Mouse (Mus musculus) CD4-positive, CD25-positive, alpha-beta regulatory T cell, adult 4 months (primary cell): ENCODE data around the gene Gm9970. TPM values are rescaled to one million over a fixed set of nuclear protein-coding genes. Genes with fewer than 3 reads are reported as not detected.
"Not testable (repeated sequence)": the region's sequence is repeated elsewhere in the genome, so short reads cannot be mapped to it uniquely, and the experiment has no call there.

Experiments used
- ATAC-seq: one replicate; pipeline ENCODE4 v1.8.0; 2017
- polyA plus RNA-seq, 2 experiments: library from polyadenylated mRNA; unstranded; fragments of 100-300 nt; shearing (Covaris generic); gene quantifications; one replicate each; pipeline ENCODE4 v1.2.1; 2017

Gm9970 gene
- polyA plus RNA-seq, 2 experiments from 2014 or later: not detected

DNA sequence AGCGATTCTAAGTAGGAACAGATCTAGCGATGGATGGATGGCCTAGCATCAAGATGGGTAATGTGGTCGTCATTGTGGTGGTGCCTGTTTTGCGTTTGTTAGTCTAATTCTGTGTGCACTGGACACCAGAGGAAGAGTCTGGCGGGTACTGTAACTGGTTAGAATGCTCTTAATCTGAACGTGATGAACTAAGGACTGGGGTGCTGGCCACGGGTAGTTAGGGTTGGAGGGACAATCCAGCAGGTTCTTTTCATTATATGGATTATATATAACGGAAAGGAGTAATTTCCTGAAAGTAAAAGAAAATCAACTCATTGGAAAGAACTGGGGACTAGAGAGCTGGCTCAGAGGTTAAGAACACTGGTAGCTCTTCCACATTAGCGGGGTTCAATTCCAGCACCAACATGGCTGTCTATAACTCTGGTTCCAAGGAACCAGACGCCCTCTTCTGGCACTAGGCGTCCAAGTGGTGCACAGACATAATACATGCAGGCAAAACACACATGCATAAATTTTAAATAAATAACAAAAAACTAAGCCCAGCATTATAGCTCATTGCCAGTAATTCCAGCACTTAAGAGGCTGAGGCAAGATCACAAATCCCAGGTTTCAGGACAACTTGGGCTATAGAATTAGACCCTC lies 19.6 kb downstream of the Gm9970 start:
- ATAC-seq: no peak

DNA sequence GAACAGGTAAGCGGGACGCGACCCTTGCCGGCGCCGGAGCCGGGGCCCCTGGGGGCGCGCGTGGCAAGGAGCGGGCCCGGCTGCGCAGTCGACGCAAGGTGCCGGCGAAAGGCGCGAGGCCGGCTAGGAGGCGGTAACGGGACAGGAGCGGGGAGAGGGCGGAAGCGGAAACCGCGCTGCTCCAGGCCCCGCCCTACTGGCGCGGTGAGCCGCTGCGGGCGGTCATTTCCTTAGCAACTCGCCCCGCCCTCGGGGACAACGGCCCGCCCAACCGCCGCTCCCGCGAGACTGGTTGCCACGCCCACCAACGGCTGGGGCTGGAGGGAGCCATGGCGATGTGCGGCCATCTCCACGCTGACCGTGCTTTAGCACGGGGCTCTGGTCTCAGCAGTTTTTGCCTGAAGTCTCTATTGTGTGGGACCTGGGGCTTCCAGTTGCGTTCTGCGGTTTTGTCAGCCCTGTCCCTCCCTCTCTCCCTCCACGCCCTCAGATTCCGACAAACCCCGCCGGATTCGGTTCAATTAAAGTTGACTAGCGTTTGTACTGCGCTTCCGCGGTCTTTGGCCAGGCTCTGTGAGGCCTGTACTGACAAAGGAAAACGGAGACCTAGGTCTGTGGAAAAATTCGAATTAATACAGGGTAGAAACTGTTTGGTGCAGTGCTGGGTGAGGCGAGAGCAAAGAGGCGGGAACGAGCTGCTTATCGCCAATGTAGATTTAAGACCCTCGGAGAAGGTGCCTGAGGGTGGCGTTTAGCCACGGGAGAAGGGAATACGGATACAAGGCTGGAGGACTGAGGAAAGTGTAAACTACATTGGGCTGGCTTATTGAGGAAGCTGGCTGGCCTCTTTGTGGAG lies 20.4 kb downstream of the Gm9970 start, which contains the start of gene Ppm1g:
Gene Ppm1g, minus strand, starts transcription at position 240 of the 856 bp plus-strand sequence.
- ATAC-seq: peak; percentile 93

DNA sequence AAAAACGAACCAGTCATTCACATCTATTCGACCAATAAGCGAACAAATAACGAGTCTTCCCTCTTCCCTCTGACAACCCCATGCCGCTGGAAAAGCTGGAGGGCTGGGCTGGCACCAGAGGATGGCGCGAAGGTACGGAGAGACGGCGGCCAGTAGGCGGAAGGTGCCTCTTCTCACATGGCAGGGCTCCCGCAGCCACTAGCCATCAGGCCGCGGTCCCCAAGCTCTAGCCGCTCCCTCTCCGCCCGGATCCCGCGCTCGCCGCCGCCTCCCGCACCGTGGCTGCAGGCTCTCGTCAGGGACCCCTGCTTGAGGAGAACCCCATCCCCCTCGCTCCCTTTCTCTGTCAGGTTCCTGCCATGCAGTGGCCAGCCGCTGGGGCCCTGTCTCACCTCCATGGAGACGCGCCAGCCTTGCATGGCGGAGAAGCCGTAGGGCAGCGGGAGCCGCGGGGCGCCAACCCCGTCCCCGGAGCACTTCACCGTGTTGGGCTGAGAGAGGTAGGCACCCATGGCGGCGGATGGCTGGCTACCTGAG lies 21.1 kb downstream of the Gm9970 start:
- ATAC-seq: peak; percentile 31

DNA sequence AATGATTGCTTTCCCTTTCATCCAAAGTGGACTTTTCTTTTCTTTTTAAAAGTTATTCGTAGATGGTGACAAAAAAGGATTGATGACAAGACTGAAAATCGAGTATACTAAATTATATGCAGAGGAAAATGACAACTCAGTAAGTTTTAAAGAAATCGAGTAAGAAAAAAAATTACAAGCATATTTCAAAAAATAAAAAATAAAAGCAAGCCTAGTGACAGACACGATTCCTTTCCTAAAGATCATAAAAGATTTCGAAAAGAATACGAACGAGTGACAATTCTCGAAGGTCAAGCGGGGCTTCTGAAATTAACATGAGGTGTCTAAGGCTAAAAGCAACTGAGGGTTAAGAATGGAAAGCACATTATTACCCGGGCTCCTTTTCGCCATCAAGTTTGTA lies 21.6 kb downstream of the Gm9970 start:
- ATAC-seq: no peak

DNA sequence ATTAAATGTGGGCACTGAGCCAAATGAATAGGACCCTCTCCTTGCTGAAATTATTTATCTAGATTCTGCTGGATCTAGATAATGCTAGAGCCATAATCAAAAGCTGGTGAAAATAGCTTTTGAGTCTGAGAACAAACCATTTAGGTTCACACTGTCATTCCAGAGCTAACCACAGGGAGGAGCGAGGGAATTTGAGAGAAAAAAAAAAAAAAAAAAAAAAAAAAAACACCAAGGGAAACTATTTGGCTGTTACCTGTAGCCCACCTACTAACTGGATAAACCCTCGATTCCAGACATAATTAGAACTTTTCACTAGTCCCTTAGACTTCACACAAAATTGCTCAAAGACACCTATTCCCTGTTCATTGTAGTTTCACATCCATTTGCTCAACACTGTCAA lies 22.0 kb downstream of the Gm9970 start:
- no peak for ATAC-seq

DNA sequence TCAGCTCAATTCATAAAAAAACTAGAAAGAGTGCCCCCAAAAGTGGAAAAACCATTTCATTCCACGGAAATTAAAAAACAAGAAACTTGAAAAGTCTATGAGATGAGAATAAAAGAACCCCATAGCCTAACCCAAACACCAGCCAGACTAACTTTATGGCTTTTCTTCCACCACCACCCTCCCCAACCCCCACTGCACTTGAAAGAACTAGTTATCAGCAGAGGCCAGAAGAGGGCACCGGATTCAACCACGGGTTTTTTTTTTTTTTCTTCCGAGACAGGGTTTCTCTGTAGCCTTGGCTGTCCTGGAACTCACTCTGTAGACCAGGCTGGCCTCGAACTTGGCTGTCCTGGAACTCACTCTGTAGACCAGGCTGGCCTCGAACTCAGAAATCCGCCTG lies 22.7 kb downstream of the Gm9970 start:
- no peak for ATAC-seq

DNA sequence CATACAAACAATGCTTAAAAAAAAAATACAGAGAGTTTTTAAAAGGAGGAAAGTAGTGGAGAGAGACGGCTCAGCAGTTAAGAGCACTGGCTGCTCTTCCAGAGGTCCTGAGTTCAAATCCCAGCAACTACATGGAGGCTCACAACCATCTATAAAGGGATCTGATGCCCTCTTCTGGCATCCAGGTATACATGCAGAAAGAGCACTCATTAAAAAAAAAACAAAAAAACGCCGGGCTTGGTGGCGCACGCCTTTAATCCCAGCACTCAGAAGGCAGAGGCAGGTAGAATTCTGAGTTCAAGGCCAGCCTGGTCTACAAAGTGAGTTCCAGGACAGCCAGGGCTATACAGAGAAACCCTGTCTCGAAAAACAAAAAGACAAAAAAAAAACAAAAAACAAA lies 24.5 kb downstream of the Gm9970 start:
- not testable (repeated sequence) for ATAC-seq

DNA sequence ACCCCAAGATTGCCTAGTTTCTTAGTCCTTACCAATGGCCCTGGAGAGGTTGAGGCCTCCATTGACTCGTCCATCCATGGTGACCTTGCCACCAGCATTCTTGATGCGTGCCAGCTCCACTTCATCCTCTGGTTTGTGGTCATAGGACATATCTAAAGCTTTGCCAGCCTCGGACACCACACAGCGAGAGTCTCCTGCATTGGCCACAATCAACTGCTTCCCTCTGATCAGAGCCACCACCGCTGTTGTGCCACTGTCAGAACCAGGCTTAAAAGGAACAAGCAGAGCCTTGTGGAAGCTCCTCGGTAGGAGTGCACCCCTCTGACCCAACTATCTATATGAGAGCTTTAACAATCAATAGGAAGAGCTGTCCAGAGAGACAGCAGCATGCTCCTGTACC lies 36.6 kb downstream of the Gm9970 start:
- ATAC-seq: no peak

DNA sequence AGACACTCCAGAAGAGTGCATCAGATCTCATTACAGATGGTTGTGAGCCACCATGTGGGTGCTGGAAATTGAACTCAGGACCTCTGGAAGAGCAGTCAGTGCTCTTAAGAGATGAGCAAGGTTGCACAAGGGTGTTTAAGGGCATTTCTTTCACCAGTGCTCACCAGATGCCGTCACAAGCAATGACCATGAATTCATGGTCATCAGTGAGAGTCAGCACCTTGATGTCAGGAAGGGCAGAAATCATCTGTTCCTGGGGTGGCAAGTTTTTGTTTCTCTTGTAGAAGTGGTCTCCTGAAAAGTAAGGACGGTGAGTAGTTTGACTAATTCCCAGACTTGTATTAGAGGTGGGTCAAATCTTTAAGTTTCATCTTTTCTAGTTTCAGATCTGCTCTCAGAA lies 37.2 kb downstream of the Gm9970 start:
- ATAC-seq: no peak

DNA sequence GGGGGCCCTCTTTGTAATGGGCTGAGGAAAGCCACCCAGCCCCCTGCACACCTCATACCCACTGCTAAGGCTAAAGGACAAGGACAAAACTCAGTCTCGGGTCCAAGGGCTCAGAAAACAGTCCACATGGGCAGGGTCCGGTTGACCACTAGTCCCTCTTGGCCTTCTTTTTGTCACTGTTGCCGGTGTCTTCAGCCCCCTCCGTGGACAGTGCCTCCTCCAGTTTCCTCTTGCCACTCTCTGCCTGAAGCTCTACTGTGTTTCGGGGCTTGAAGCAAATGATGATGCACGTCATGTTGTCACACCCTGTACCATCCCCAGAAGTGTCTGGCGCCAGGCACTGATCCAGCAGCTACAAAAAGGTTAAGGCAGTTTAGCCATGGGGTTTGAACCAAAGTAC lies 38.1 kb downstream of the Gm9970 start:
- no peak for ATAC-seq

DNA sequence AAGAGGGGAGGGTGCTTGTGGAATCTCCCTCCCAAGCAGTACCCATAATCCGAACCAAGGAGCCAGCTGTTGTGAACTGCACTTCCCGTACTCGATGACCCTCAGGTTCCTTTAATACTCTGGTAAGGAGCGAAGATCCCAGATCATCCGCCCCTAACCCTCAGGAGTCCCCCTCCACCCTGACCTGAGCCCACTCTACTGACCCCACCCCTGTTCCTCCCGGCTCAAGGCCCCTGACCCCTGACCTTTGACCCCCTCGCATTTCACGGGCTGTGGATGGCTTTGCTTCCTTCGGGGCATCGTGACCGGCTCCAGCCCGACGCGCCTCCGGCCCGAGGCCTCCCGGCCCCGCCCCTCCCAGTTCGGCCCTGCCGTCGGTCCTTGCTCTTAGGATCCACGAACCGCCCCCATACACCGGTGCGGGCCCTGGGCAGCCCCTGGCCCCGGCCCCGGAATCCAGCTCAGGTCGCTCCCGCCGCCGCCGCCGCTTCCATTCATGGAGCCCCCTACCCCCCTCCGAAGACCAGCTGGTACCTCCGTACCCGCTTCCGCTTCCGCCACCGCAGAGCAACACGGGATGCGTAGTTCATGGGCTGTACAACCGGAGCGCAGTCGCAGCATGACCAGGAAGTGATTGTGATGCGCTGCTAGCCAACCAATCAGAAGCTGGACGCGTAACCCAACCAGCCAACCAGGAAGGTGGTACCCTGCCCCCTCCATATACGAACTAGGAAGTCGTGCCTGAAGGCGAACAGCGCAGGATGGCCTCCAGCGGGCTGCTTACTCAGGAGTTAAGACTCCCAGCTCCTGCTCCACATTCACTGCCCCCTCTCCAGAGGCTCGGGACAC lies 39.1 kb downstream of the Gm9970 start, which contains the start of gene Zfp513:
Gene Zfp513, minus strand, starts transcription at position 562 of the 849 bp plus-strand sequence.
- peak; percentile 98 for ATAC-seq

DNA sequence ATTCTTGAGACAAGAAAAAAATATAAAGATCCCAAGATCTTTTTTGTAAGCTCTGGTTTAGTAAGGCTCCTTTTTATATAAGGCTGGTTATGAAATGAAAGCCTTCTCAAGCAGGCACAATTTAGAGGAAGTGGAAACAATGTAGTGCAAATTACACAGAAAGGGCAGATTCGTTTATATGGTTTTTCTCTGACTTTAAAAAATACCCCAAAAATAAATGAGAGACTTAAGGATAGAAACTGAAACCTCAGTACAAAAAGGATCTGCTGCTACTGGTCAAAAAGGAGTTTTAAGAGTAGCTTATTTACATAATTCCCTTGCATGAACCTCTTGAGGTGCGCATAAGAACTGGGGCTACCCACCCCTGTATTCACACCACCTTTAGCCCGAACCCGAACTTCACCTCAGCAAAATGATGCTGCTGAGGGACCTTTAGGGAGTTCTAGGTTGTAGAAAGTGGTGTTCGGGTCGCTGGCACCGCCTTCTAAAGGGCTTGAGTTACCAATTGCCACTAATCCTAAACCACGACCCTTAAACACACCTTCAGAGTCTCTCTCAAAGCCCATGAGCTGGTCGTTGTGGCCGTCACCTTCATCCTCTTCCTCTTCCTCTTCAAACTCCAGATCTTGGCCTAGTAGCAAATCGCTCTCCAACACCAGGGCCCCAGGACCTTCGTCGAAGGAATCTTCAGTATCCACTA lies 39.8 kb downstream of the Gm9970 start:
- no peak for ATAC-seq

DNA sequence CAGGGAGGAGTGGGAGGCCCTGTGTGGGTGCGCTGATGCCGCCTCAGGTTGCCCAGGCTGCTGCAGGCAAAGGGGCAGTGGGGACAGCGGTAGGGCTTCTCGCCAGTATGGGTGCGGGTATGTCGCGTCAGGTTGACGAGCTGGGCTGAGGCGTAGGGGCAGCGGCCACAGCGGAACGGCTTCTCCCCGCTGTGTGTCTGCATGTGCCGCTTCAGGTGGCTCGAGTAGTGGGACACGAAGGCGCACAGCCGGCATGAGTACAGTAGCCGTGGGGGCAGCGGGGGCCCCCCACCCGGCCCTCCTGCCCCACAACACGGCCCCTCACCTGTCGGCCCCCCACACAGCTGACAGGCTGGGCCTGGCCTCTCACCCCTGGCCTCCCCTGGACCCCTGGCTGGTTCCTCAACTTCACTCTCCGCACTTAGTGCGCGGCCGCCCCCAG lies 40.7 kb downstream of the Gm9970 start:
- ATAC-seq: no peak

DNA sequence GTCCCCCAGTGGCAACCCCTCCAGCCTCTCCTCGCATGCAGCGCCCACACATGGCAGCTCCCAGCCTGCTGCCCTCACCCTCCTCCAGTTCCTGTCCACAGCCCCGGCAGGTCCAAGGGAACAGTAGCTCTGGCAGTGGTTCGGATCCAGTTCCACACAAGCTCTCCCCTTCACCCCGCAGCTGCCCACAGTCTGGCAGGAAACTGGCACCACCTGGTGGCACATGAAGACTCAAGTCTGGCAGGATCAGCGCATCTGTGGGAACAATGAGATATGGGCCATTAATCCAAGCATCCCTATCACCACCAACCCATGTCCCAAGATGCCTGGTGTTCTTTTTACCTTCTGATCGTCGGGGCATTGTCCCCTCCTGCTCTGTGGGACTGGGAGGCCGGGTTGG lies 41.1 kb downstream of the Gm9970 start:
- no peak for ATAC-seq

DNA sequence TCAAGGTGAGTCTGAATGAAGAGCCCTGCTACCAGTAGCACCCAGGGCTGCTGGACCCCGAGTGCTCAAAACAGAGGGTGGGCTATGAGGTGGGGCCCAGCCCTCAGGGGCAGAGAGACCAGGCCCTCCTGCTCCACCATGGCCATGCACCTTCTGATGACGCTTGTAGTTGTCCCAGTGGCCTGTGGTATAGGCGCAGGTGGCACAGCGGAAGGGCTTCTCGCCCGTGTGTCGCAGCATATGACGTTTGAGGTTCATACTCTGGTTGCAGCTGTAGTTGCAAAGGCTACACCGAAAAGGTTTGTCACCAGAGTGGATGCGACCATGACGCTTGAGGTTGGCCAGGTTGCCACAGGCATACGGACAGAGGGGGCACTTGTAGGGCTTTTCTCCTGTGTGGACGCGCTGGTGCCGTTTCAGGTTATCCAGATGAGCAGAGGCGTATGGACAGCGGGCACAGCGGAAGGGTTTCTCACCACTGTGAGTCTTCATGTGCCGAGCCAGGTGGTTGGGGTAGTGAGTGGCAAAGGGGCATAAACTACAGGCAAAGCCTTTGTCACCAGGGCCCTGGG lies 41.6 kb downstream of the Gm9970 start:
- no peak for ATAC-seq

DNA sequence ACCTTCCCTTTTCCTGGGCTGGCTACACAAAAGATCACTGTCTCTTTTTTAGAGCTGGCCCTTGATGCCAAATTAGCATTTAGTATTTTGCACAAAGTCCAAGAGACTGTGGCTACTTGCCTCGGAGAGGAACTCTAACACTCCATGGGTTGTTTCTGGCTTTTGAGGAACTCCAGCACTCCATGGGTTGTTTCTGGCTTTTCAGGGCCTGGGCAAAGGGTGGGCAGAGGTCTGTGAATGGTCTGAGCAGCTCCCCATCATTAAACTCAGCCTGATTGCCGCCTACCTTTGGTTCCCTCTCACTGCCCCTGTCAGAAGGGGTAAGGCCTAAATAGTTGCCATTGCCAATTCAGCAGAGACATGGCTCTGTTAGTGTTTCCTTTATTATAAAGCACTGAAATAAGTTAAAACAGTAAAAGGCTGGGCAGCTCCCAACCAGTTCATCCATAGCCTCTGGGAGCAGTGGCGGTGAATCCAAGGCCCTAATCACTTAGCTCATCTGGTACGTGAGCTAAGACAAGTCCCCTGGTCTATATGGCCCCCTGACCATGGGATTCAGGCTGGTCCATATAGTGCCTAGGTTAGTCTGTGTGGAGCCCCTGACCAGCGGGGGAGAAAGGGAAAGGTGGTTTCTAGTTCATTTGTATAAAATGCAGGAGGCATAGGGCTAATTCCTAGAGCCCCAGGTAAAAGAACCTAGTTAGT lies 42.3 kb downstream of the Gm9970 start:
- no peak for ATAC-seq

DNA sequence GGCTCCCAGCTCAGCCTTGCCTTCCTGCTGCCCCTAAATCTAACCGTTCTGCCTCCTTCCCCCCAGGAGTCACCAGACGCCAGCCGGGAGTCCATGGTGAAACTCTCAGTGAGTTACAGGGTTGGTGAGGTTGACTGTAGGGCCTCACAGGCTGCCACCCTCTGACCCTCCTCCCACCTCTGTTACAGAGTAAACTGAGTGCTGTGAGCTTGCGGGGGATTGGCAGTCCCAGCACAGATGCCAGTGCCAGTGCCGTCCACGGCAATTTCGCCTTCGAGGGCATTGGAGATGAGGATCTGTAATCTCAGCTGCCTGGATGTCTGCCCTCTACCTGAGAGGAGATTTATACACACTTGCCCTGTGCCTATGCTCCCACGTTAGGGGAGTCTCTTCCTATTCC lies 42.9 kb downstream of the Gm9970 start:
- no peak for ATAC-seq

DNA sequence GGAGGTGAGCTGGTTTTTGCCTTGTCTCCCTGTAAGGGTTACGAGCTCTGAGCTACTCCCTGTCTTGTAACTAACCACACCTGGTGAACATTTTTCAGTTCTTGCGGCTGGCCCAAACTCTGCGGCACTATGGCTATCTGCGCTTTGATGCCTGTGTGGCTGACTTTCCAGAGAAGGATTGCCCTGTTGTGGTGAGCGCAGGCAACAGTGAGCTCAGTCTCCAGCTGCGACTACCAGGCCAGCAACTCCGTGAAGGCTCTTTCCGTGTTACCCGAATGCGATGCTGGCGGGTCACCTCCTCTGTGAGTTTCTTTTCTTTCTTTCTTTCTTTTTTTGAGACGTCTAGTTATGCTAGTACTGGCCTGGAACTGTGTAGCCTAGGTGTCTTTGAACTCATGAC lies 44.0 kb downstream of the Gm9970 start:
- ATAC-seq: no peak

DNA sequence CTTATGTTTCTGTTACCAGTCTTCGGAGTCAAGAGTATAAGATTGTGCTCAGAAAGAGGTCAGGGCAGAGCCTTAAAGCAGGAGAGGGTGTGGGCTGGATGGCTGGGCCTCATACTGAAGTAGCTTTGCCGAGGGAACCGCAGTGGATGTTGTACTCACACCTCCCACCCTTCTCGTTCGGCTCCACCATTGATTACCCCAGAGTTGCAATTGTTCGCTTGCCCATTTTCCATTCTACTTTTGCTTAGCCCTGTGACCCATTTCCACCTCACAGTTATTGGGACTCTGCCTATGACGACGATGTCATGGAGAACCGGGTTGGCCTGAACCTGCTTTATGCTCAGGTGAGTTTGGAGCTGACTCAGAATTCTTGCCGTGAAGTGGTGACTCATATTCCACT lies 44.8 kb downstream of the Gm9970 start:
- no peak for ATAC-seq

DNA sequence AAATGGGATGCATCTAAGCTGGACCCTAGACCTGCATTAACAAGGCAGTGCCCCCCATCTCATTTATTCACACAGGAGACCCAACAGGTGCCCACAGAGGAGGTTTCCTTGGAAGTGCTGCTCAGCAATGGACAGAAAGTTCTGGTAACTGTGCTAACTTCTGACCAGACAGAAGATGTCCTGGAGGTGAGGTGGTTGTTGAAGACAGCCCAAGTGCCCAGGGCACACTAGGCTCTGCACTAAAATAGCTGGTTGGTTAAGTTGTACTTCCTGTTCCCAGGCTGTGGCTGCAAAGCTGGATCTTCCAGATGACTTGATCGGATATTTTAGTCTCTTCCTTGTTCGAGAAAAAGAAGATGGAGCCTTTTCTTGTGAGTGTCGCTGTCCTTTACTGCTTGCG lies 45.4 kb downstream of the Gm9970 start:
- no peak for ATAC-seq
